Mouse (Mus musculus) kidney, postnatal 0 days (tissue): ENCODE results near the gene Mprip. TPM values are rescaled to one million over a fixed set of nuclear protein-coding genes. Genes with fewer than 3 reads are reported as not detected.
"Not testable (repeated sequence)": the region's sequence is repeated elsewhere in the genome, so short reads cannot be mapped to it uniquely, and the experiment has no call there.

ENCODE experiments used
- ATAC-seq: fragments of 200-750 bp; cut with Nextera tagmentation; replicated peaks from 2 replicates; pipeline ENCODE4 v1.8.0; 2017; ENCODE audit warnings: low read depth, moderate number of reproducible peaks, moderate TSS enrichment, moderate library complexity; ENCODE audit not compliant: low FRiP score
- DNase-seq: peaks from one replicate; pipeline ENCODE4 v3.0.0-alpha.2; 2016; ENCODE audit warnings: low spot score
- H3K27ac ChIP-seq: fragments of 300-500 bp; sonication (generic); 2 replicates; pipeline ENCODE4 v1.5.1; 2014; ENCODE audit warnings: mild to moderate bottlenecking
- H3K27me3 ChIP-seq: fragments of 300-500 bp; sonication (generic); 2 replicates; pipeline ENCODE4 v1.6.1; 2014; ENCODE audit warnings: low read length, mixed read lengths; ENCODE audit not compliant: insufficient read depth
- H3K36me3 ChIP-seq: fragments of 300-500 bp; sonication (generic); 2 replicates; pipeline ENCODE4 v1.6.1; 2014; ENCODE audit warnings: low read length, mixed read lengths; ENCODE audit not compliant: insufficient read depth
- H3K4me1 ChIP-seq: fragments of 300-500 bp; sonication (generic); replicated peaks from 2 replicates; pipeline ENCODE4 v1.6.1; 2014; ENCODE audit warnings: antibody characterized with exemption, low read length, mixed read lengths; ENCODE audit not compliant: insufficient read depth
- H3K4me2 ChIP-seq: fragments of 300-500 bp; sonication (generic); 2 replicates; pipeline ENCODE4 v1.6.1; 2014; ENCODE audit warnings: mild to moderate bottlenecking, low read length, moderate library complexity, mixed read lengths
- H3K4me3 ChIP-seq: fragments of 300-500 bp; sonication (generic); replicated peaks from 2 replicates; pipeline ENCODE4 v1.5.1; 2014; ENCODE audit warnings: low read depth, low read length
- H3K9ac ChIP-seq: fragments of 300-500 bp; sonication (generic); 2 replicates; pipeline ENCODE4 v1.6.1; 2014; ENCODE audit warnings: low read depth, low read length
- H3K9me3 ChIP-seq: fragments of 300-500 bp; sonication (generic); replicated peaks from 2 replicates; pipeline ENCODE4 v1.6.1; 2016; ENCODE audit warnings: low read length, inconsistent platforms, mixed read lengths
- CTCF ChIP-seq: IDR thresholded peaks from 2 replicates; pipeline ENCODE4 v1.5.1; 2016; ENCODE audit warnings: antibody characterized with exemption, low read depth, mild to moderate bottlenecking, moderate library complexity
- WGBS: fragments of 180-500 bp; shearing (Covaris S2); extraction: QIAGEN DNeasy Blood & Tissue Kit; methylation state at CpG from one replicate; pipeline ENCODE4 v1.1.7; 2014; 5-methylcytosine and 5-hydroxymethylcytosine counted together
- polyA plus RNA-seq: library from polyadenylated mRNA; unstranded; fragments of >200 nt; fragmentation: Nextera tagmentation; extraction: Ambion mirVana; gene quantifications from 2 replicates; pipeline ENCODE4 v1.2.1, GENCODE M21; 2015

Gene Mprip
- polyA plus RNA-seq, 1 experiment from 2014 or later: 76.8 TPM

DNA sequence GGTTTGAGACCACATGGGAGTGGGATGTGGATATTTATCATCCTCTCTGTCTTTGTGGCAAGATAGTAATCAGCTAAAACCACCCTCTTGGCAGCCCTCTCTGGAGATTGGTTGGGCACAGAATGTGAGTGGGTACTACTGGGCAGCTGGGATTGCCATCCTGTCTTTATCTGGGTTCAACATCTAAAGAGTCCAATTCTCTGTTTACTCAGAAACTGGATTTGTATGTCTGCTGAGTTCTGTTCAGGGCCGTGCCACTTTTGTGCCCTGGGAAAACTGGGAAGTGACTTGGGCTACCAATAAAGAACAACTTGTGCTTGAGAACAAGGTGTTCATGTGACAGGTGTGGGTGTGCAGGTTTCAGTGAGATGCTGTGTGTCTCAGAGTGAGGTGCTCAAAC lies 73.2 kb downstream of the Mprip start:
- no peak overlapping the region for H3K4me3 ChIP-seq
- peaks cover 52% of the 10 kb centered on the region for H3K36me3 ChIP-seq
- no peak for TF ChIP-seq CTCF
- ATAC-seq (no peak), DNase-seq (no peak)
- no peaks in the 10 kb centered on the region for H3K9me3 ChIP-seq
- no peak overlapping the region for H3K27ac ChIP-seq
- H3K4me2 ChIP-seq: no peak overlapping the region
- H3K4me1 ChIP-seq: peaks cover 4% of the 10 kb centered on the region; the same call in 1 of the 2 replicates
- no peaks in the 10 kb centered on the region for H3K27me3 ChIP-seq
- 72% methylated on average over 1 of the region's 1 CpGs for WGBS
- no peak overlapping the region for H3K9ac ChIP-seq

DNA sequence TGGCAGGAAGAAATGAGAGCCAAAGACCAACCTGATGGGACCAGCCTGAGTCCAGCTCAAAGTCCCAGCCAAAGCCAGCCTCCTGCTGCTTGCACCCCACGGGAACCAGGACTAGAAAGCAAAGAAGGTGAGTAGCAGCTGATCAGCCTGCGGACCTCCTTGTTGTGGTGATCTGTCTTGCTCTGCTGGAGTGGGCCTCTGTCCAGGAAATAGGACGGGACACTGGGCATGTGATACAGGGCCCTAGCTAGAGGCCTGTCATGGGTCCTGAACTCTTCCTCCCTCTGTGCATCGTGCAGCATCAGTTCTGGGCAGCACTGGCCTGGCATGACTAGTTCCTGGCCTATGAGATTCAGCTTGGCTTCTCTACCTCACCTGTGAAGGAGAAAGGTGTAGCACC lies 74.8 kb downstream of the Mprip start:
- H3K36me3 ChIP-seq: peaks cover 58% of the 10 kb centered on the region
- not testable (repeated sequence) for H3K4me1 ChIP-seq, H3K4me2 ChIP-seq, ATAC-seq, H3K9me3 ChIP-seq, H3K27ac ChIP-seq, H3K27me3 ChIP-seq, H3K4me3 ChIP-seq, DNase-seq, H3K9ac ChIP-seq
- 82% methylated on average over 4 of the region's 4 CpGs for WGBS

DNA sequence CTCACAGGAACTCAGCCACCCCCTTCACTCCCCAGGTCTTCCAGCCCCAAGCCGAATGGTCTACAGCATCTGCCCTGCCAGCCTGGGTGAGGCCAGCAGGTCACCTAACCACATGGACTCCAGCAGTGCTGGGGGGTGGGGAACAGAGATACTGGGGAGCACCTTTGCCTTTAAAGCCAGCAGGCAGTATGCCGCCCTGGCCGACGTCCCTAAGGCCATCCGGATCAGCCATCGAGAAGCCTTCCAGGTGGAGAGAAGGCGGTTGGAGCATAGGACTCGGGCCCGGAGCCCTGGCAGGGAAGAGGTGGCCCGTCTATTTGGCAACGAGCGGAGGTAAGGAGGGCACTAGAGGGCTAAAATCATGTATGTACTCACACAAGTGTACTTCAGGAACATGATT lies 76.1 kb downstream of the Mprip start:
- Histone ChIP-seq H3K9me3 (no peaks in the 10 kb centered on the region), H3K4me1 (peaks cover 2% of the 10 kb centered on the region; the same call in 1 of the 2 replicates), H3K9ac (no peak overlapping the region), H3K4me2 (no peak overlapping the region), H3K27me3 (no peaks in the 10 kb centered on the region), H3K4me3 (no peak overlapping the region), H3K36me3 (peaks cover 68% of the 10 kb centered on the region), H3K27ac (no peak overlapping the region)
- 95% methylated on average over 12 of the region's 12 CpGs for WGBS
- no peak for DNase-seq
- ATAC-seq: no peak
- no peak for TF ChIP-seq CTCF

DNA sequence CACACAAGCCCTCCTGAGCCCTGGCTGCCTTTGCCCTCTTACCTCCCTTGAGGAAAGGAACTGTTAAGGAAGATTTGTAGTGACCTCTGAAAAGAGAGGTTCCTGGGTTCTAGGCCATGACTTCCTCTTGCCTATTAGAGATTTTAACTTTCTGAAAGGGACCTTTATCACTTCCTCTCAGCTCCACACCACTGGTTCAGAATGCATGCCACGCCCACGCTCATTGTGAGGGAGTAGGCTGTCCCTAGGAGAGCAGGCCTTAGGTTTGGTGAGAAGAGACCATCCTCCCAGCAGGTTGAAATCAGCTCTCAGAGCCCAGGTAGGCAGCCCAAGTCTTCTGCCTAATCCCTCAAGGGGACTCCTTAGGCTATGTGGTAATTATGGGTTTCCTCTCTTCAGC lies 78.9 kb downstream of the Mprip start:
- ATAC-seq: no peak
- Histone ChIP-seq H3K4me3 (no peak overlapping the region), H3K36me3 (peaks cover 83% of the 10 kb centered on the region), H3K4me1 (no peaks in the 10 kb centered on the region), H3K27ac (no peak overlapping the region), H3K9me3 (no peaks in the 10 kb centered on the region), H3K27me3 (no peaks in the 10 kb centered on the region), H3K9ac (no peak overlapping the region), H3K4me2 (no peak overlapping the region)
- WGBS: 78% methylated on average over 2 of the region's 2 CpGs
- TF ChIP-seq CTCF: no peak
- no peak for DNase-seq

DNA sequence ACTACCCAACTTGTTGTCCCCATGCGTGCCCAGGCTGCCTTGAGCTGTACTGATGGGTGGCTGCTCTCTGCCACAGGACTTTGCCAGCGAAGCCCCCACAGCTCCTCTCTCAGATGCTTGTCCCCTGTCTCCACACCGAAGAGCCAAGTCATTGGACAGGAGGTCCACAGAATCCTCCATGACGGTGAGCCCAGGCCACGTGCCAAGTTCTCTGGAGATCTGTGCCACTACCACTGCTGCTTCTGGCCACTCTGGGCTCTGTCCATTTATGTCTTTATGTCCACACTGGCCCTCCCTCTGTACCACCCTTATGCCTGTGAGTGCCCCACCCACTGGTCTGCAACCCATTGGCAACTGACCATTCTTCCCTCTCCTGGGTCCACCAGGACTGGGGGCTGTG lies 80.8 kb downstream of the Mprip start:
- TF ChIP-seq CTCF: no peak
- no peak overlapping the region for H3K27ac ChIP-seq
- H3K4me1 ChIP-seq: no peaks in the 10 kb centered on the region
- H3K27me3 ChIP-seq: no peaks in the 10 kb centered on the region
- H3K4me3 ChIP-seq: no peak overlapping the region
- H3K36me3 ChIP-seq: peaks cover 74% of the 10 kb centered on the region
- no peak for ATAC-seq
- no peaks in the 10 kb centered on the region for H3K9me3 ChIP-seq
- 90% methylated on average over 5 of the region's 5 CpGs for WGBS
- DNase-seq: no peak
- H3K9ac ChIP-seq: no peak overlapping the region
- H3K4me2 ChIP-seq: no peak overlapping the region

DNA sequence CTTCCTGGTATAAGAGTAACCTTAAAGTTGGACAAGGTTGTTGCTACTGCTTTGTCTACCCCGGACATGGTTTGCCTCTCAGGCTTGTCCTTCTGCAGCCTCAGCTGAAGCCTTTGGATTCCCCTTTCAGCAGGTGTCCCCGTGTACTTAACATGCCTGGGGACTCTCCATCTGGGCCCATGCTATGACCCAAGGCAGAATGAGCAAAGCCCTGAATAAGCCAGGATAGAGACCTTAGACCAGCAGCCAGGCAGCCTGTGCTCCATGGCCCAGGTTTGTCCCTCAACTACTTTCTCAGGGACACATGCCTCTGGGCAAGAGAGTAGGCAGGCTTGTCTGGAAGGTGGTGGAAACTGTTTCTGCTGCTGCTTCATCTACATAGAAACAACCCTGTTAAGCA lies 82.2 kb downstream of the Mprip start:
- H3K36me3 ChIP-seq: peaks cover 60% of the 10 kb centered on the region
- 97% methylated on average over 2 of the region's 2 CpGs for WGBS
- no peak for TF ChIP-seq CTCF
- H3K4me2 ChIP-seq: no peak overlapping the region
- no peaks in the 10 kb centered on the region for H3K9me3 ChIP-seq
- H3K4me3 ChIP-seq: no peak overlapping the region
- H3K27me3 ChIP-seq: no peaks in the 10 kb centered on the region
- no peak overlapping the region for H3K9ac ChIP-seq
- ATAC-seq: no peak
- no peak overlapping the region for H3K27ac ChIP-seq
- H3K4me1 ChIP-seq: no peaks in the 10 kb centered on the region
- no peak for DNase-seq

DNA sequence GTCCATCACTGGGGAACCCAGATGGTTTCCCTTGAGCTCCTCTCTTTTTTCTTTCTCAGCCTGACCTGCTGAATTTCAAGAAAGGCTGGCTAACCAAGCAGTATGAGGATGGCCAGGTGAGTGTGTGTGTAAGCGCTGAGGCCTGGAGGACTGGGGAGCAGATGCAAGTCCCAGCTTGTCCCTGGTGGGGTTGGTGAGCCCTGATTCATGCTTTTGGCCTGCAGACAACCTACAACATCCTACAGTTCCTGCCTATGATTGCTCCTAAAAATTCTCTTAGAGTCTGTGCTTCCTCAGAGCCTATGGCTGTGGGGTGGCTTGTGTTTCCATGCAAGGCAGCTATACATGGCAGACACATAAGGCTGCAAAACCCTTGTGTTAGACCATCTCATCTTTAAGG lies 82.6 kb downstream of the Mprip start:
- no peak overlapping the region for H3K9ac ChIP-seq
- no peak for ATAC-seq
- no peak overlapping the region for H3K4me3 ChIP-seq
- no peaks in the 10 kb centered on the region for H3K27me3 ChIP-seq
- TF ChIP-seq CTCF: no peak
- WGBS: 100% methylated on average over 1 of the region's 1 CpGs
- H3K4me2 ChIP-seq: no peak overlapping the region
- no peaks in the 10 kb centered on the region for H3K4me1 ChIP-seq
- no peak overlapping the region for H3K27ac ChIP-seq
- no peak for DNase-seq
- H3K36me3 ChIP-seq: peaks cover 57% of the 10 kb centered on the region
- H3K9me3 ChIP-seq: no peaks in the 10 kb centered on the region
